Mouse (Mus musculus): ENCODE data around the gene Casp6. TPM values are rescaled to one million over a fixed set of nuclear protein-coding genes. Genes with fewer than 3 reads are reported as not detected.

The Casp6 gene
- 1 to 10 TPM; 5.6 to 8.2 TPM for total RNA-seq (2021)
- long read RNA-seq, experiment 1, transcript Casp6-201 (7 exons, 1,456 nt), result major isoform, 5 of 6 reads
- long read RNA-seq, experiment 1, partial matches to known transcripts, result 0 of 6 reads
- long read RNA-seq, experiment 1, other reads (novel, unspliced or antisense), result 0 of 6 reads
- long read RNA-seq, experiment 2, transcript Casp6-201 (7 exons, 1,456 nt), result major isoform, 7 of 7 reads
- long read RNA-seq, experiment 2, partial matches to known transcripts, result 0 of 7 reads
- long read RNA-seq, experiment 2, other reads (novel, unspliced or antisense), result 0 of 7 reads

GRCm38 (mm10) chr3:129901271-129901809, at the start of gene Casp6:
Gene Casp6 (plus strand): TSS chr3:129901425.
- peak; percentile 77 for DNase-seq

GRCm38 (mm10) chr3:129862592-129862991, 38.6 kb upstream of the Casp6 start:
- no peak for DNase-seq

- peak; percentile 56 for DNase-seq
These were observed 37.5 kb upstream of the Casp6 start for GRCm38 (mm10) chr3:129863698-129864097.

GRCm38 (mm10) chr3:129877327-129877726, 23.9 kb upstream of the Casp6 start:
- DNase-seq, result no peak

- peak; percentile 93 for DNase-seq
These were observed 22.7 kb upstream of the Casp6 start, which contains the start of gene Pla2g12a for GRCm38 (mm10) chr3:129878405-129879021. Gene Pla2g12a (plus strand): TSS chr3:129878606.

- peak; percentile 12 for DNase-seq
These were observed 22.0 kb upstream of the Casp6 start for GRCm38 (mm10) chr3:129879131-129879757.

- no peak for DNase-seq
These were observed 21.3 kb upstream of the Casp6 start for GRCm38 (mm10) chr3:129879913-129880312.

- no peak for DNase-seq
These were observed 20.2 kb upstream of the Casp6 start for GRCm38 (mm10) chr3:129880925-129881593.

GRCm38 (mm10) chr3:129885577-129885976, 15.6 kb upstream of the Casp6 start:
- no peak for DNase-seq

GRCm38 (mm10) chr3:129886430-129886829, 14.8 kb upstream of the Casp6 start:
- no peak for DNase-seq

- no peak for DNase-seq
These were observed 13.3 kb upstream of the Casp6 start for GRCm38 (mm10) chr3:129887779-129888517.

GRCm38 (mm10) chr3:129892003-129892402, 9.2 kb upstream of the Casp6 start:
- no peak for DNase-seq

- no peak for DNase-seq
These were observed 8.1 kb upstream of the Casp6 start for GRCm38 (mm10) chr3:129893143-129893542.

- no peak for DNase-seq
These were observed 4.6 kb upstream of the Casp6 start for GRCm38 (mm10) chr3:129896591-129896990.

- DNase-seq, result no peak
These were observed 2.3 kb upstream of the Casp6 start for GRCm38 (mm10) chr3:129898886-129899285.

GRCm38 (mm10) chr3:129903369-129903768, 2.1 kb downstream of the Casp6 start:
- no peak for DNase-seq

GRCm38 (mm10) chr3:129903866-129904265, 2.6 kb downstream of the Casp6 start:
- DNase-seq, result no peak

GRCm38 (mm10) chr3:129904381-129905132, 3.3 kb downstream of the Casp6 start:
- no peak for DNase-seq

GRCm38 (mm10) chr3:129912025-129912424, 10.8 kb downstream of the Casp6 start:
- no peak for DNase-seq

- DNase-seq, result no peak
These were observed 12.0 kb downstream of the Casp6 start for GRCm38 (mm10) chr3:129913241-129913640.

GRCm38 (mm10) chr3:129917424-129917823, 16.2 kb downstream of the Casp6 start:
- no peak for DNase-seq
